Mouse (Mus musculus): ENCODE results near the gene Uba5.
A peak's percentile ranks its signal among the peaks of the same experiment; 100 is the strongest.

Gene Uba5

GRCm38 (mm10) chr9:104062430-104063243, at the start of gene Uba5:
TSS of gene Uba5 (minus strand) at chr9:104063134.
- DNase-seq: peak in 1 of 2 experiments; percentile 85

- DNase-seq: no peak
Measured at GRCm38 (mm10) chr9:104109151-104109550, 46.2 kb upstream of the Uba5 start.

GRCm38 (mm10) chr9:104108571-104109143, 45.7 kb upstream of the Uba5 start:
- no peak for DNase-seq

DNA sequence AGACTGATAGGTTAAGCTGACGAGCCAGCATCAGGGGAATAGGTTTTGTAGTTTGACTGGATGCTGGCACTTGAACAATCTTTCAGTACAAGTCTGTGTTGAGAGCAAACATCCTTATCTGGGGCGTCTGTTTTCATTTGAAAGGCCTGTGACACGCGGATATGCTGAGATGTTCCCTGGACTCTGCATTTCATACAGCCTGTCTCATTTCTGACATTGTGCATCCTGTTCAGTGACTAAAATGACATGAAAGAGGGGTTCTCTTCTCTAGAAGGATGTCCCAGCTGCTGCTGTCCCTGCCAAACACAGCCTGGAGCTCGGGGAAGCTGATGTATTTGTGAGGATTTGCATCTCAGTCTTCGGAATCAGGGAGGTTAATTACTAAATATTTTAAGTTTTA, 44.5 kb upstream of the Uba5 start:
- no peak for DNase-seq

GRCm38 (mm10) chr9:104106930-104107329, 44.0 kb upstream of the Uba5 start:
- no peak for DNase-seq

DNA sequence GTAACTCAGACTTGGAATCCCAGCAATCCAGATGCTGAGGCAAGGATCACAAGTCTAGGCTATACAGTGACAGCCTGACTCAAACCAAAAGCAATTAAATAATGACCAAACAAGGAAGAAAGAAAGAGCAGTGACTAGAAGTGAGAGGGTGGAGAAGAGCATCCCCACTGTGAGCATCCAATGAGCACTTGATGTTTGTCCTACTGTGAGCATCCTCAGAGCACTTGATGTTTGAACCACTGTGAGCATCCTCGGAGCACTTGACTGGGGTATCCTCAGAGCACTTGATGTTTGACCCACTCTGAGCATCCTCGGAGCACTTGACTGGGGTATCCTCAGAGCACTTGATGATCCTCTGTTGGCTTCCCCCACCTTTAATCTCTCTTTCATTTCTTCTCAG, 42.1 kb upstream of the Uba5 start:
- DNase-seq: no peak

- no peak for DNase-seq
Measured at GRCm38 (mm10) chr9:104102901-104103300, 40.0 kb upstream of the Uba5 start.

DNA sequence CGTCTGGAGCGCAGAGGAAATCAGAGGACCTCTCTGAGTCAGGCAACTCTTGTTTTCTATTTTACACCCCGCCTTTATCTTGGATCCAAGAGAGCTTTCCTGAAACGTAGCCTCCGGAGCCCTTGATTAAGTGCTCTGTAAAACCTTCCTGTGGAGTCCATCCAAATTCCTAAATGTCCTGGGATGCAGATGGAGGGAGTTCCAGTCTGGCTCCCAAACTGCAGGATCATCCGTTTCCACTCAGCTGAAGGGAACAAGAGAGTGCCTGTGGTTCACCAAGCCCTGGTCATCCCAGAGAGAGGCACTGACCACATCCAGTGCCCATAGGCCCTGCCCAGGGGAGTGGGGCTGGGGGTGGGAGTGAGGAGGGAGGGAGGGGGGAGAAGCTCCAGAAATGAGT, 39.4 kb upstream of the Uba5 start:
- DNase-seq: no peak

DNA sequence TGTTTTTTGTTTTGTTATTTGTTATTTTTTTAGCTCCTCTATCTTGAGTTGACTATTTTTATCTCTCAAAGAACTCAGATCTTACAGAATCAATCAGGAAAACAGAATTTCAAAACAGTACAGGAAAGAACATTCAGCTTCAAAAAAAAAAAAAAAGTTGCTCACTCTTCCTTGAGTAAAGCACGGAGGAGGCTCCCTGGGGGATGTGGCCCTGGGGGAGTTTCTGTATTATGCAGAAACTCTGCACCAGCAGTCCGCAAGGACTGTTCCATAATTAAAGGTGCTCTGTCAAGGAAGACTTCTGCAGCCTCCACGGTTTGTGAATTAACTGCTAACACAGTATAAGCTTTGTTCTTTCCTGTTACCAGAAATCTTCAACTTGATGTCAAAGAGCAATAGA, 38.5 kb upstream of the Uba5 start:
- no peak for DNase-seq

DNA sequence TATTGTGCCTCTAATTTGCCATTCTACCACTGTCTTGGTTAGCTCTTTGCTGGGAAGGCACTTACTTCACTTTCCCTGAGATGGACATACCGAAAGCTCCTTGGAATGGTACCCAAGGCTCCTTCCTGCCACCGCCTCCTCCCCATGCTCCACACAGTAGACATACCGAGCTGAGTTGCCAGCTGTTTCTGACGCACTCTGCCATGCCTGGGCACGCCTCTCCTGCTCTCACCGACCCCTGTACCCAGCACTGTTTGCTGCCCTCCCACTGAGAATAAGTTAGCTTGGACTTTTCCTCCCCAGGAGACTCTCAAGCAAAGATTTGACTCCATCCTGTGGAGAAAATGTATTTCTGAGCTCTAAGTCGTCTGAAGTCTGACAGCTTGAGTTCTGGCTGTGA, 37.9 kb upstream of the Uba5 start:
- no peak for DNase-seq

DNA sequence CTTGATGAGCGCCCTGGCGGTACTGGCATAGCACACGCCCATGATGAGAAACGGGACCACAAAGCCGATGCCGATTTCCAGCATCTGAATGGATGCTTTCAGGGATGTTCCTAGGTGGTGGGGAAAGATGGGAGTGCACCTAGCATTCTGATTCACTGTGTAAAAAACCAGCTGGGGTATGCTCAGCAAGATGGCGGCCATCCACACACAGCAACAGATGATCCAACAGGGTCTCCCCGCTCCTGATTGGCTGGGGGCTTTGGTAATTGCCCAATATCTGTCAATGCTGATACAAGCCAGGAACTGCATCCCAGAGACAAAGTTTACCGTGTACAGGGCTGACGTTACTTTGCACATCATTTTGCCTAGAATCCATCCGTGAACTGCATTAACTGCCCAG, 36.1 kb upstream of the Uba5 start:
- no peak for DNase-seq

DNA sequence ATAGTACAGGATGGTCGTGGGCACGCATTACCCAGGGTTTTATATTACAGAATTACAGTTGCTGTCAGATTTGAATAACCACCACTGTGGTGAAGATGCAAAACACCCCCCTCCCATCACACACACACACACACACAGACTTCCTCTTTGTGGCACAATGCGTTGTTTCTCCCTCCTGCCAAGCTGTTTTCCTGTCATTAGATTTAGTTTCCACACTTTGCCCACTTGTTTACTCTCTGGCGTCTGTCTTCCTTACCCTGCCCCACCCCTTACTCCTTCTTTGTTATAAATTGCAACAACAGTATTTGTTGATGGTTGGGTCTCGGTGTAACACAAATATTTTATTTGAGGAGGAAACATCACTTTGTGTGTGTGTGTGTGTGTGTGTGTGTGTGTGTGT, 35.3 kb upstream of the Uba5 start:
- DNase-seq: peak; percentile 39 to 41

GRCm38 (mm10) chr9:104092945-104093344, 30.0 kb upstream of the Uba5 start:
- no peak for DNase-seq

DNA sequence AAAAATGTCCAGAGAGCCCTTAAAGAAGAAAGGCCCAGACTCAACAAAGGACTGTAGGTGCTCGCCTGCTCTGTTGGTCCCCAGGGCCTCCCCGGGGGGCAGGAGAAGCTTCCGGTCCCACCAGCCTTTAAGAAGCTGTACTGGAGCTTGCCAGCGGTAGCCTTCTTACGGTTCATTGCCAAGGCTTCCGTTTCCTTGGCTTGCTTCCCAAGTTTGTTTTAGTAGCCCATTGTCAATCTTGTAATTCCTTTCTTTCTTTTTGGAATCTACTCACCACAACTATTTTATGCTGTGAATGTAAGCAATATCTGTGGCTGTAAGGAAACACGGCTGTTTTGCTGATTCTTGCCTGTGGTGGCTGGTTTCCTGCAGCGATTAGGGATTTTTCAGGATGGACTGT, 25.6 kb upstream of the Uba5 start:
- peak; percentile 68 to 79 for DNase-seq

DNA sequence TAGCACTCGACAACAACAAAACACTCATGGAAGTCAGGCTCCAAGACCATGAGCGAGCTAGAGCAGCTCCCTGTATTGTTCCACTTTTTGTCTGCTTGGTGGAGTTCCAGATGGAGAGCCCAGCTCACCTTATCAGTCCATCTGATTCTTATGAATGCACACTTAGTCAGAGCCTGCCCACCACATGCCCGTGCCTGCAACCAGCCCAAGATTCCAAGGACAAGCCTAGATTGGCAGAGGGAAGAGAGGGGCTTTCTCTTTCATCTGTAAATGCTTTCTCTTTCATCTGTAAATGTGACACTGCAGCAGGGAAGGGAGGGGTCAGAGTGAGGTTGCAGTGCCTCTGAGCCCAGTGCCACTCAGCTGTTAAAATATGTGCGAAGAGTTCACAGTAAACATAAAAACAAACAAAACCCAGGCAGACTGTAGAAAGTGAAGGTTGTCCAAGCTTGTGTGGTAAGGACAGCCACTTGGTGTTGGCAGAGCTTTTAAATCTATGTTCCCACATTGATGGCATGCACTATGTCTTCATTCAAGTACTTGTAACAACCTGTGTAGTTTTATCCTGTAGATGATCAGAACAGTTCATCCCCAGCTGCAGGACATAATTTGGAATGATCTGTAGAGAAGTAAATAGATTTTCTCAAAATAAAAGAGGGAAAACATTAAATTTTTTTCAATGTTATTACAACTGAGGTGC, 22.9 kb upstream of the Uba5 start:
- DNase-seq: no peak

DNA sequence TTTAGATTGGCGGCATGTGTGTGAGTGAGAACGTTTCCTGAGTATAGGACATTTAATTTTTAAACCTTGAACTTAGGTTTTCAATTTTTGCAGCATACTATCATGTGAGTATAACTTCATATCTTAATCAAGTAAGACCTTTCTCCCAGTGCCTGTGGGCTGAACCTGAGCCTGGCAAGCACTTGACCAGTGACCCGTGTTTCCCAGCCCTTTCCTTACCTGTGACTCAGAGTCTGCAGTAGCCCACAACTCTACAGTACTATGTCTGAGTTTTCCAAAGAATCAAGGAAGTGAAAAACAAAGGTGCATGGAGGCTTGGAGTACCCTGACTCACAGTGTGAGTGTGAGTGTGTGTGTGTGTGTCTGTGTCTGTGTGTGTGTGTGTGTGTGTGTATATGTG, 17.1 kb upstream of the Uba5 start:
- DNase-seq: no peak

DNA sequence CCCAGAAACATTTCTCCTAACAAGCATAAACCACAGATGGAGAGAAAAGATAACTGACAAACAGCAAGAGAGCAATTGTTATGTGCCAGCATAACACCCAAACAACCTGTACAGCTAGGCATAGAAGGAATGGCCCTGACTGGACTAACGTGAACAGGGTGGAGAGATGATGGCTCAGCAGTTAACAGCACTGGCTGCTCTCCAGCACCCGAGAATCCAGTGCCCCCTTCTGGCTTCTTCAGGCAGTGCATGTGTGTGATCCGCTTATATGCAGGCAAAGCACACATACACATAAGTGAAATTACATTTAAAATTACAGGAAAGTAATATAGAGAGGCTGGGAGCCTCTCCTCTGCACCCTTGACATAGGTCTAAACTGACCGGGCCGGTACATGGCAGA, 16.4 kb upstream of the Uba5 start:
- DNase-seq: peak; percentile 44 to 65

DNA sequence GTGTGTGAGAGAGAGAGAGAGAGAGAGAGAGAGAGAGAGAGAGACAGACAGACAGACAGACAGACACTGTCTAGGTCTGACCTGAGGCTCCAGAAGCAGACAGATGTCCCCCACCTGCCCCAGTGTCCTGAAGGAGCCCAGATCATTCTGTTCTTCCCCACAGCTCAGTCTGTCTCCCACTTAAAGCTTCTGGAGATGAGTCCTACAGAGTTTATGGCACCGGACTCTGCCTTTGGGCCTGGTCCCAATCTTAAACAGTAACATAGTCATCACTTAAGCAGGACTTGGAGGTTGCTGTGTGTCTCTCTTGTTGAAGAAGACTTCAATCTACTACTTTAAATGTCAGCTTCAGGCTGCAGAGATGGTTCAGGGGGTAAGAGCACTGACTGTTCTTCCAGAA, 15.8 kb upstream of the Uba5 start:
- no peak for DNase-seq

DNA sequence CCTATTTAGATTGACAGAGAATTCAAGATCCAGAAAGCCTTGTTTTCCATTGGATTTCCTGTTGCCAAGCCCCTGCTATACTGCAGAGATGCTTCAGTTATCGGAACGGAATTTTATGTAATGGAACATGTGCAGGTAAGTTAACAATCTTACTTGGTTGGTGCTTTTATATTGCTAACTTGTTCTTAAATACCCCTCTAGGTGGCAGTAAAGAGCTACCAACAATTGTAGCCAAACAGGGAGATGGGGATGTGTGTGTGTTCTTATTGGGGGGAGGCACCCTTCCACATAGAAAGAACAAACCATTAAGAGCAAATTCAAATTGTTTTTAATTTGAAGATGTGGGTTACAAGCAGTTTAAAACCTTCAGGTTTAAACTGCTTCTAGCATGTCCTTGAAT, 12.9 kb upstream of the Uba5 start:
- no peak for DNase-seq

DNA sequence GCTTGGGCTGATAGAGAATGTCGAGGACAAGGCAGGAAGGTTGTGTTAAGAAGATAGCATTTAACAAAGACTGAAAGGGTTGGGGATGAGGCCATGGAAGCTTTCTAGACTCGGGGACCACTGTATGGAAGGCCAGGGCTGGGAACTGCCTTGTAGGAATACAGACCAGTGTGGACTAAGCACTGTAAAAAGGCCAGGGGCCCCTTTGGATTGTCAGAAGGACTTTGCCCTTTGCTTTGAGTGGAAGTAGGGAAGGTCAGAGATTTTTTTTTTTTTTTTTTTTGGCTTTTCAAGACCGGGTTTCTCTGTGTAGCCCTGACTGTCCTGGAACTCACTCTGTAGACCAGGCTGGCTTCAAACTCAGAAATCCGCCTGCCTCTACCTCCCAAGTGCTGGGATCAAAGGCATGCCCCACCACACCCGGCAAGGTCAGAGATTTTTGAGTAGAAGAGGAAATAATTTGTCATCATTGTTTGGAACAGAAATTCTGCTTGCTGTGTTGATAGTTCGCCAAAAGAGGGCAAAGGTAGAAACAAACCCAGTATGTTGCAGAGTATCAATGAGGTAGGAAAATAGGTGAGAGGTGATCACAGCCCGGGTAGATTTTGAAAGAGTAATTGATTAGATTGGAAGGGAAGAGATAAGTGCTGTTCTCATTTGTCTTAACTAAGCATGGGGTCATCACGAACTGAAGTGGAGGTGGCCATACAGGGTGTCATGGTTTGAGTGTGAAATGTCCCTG, 8.1 kb upstream of the Uba5 start:
- no peak for DNase-seq

- no peak for DNase-seq
Measured at GRCm38 (mm10) chr9:104070241-104070640, 7.3 kb upstream of the Uba5 start.

DNA sequence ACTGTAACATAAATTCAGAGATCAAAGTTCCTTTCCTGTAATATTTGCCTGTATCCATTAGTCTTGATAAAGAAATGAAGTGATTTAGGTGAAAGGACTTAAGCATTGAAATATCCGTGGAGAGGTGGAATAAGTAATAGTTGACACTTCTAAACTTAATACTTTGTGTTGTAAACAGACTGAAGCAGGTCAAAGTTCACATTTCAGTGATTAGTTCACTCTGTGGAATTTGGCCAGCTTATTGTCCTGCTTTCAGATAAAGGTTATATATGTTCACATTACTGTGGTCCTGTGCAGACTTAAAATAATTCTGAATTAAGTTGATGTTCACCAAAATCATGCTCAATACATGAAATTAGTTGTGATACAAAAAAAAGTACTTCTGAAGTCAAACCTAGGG, 1.6 kb upstream of the Uba5 start:
- DNase-seq: no peak

DNA sequence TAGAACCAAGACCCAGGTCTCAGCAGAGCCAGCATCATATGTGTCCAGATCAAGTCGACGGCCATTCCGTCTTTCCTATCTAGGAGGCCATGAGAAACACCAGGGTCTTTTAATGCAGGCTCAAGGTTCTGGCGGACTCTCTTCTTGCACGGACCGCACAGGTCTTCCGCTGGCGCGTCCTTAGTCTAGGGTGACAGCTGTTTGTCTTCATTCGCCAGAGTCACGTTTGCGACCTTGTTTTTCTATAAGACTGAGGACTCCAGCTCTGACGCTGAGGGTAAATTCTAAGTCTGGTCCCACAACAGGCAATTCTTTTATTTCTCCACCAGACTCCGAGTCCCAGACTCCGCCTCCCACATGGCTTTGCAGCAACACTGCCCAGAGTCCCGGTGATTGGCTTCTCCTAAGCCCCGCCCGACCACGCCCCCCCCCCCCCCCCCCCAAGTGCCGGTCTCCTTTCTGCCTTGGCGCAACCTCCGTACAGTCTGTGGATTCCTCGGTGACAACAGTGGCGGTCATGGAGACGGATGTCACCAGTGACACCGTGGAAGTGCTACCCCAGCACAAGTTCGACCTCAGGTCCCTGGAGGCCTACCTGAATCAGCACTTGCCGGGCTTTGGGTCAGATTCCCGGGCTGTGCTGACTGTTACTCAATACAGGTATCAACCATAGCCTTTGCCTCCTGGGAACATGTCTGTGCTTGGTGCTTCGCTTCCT, 469 bp upstream of the Uba5 start, which contains the start of gene Acad11:
Acad11 (plus strand) TSS at position 134 of the 718 bp plus-strand sequence.
- DNase-seq: peak; percentile 88 to 89
